ENCODE assay signal across 10 mouse cellular contexts in the genomic region with DNA sequence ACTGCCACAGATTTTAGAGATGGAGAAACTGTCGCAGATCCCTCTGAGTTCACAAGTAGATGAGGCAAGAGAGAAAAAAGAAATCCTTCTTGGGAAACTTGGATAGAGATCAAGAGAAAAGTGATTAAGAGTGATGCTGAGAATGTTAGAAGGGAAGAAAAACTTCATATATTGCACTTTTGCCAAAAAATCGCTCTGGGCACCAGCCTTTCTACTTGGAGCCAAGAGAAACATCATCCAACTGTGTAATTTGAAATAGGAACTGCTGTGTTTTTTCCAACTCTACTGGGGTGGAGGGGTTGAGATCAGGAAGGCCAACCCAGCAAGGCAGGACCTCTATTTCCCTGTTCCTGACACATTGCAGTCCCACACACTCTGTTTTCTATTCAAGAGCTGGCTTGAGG.
DNase-seq lines count a peak whose midpoint lies in the region; ATAC-seq and TF ChIP-seq lines count a peak whose summit lies in the region.
"Had no signal": no experiment of that assay in that cellular context is flagged by ENCODE, and none has a peak within 500 bp of the region (broad histone marks: within the 10 kb centered on the region; RNA-seq: fewer than 3 reads in every experiment).

No protein-coding gene starts in this region.

- intact Hi-C loops in heart, postnatal 25 days (cut with DNase I): loop anchor here (5.0 kb wide), 1 partner anchor 91 kb away; no protein-coding TSS in a partner anchor

- H3K4me2 ChIP-seq in forebrain, embryonic 14.5 days (ENCODE audit: low read length): no peak overlapping the region
- H3K4me2 ChIP-seq in myocyte (ENCODE audit: low read depth): peak overlapping the region; percentile 73

- TF ChIP-seq POLR2A in lung, adult 2 months (IDR thresholded peaks at IDR 0.05; ENCODE audit: borderline replicate concordance, extremely low read depth, low read depth, low read length): no peak
- no peak for TF ChIP-seq POLR2A in myocyte (IDR thresholded peaks at IDR 0.05; ENCODE audit: insufficient read length, low read depth)

- 80% methylated on average over 2 of the region's 2 CpGs for WGBS in forebrain, embryonic 14.5 days
- WGBS in forebrain, embryonic 10.5 days: 85% methylated on average over 2 of the region's 2 CpGs
- WGBS in lung, adult 2 months: 56% methylated on average over 2 of the region's 2 CpGs

- H3K4me1 ChIP-seq in forebrain, embryonic 14.5 days (ENCODE audit: control insufficient read depth, insufficient read depth, low read length): no peaks in the 10 kb centered on the region
- peaks cover 5% of the 10 kb centered on the region; the same call in 1 of the 2 replicates for H3K4me1 ChIP-seq in forebrain, embryonic 10.5 days
- peaks cover 23% of the 10 kb centered on the region for H3K4me1 ChIP-seq in lung, adult 2 months (ENCODE audit: control insufficient read depth, insufficient read depth, low read length)

- no peak overlapping the region for H3ac ChIP-seq in myocyte (ENCODE audit: control insufficient read depth, insufficient read length)

- no peak for ATAC-seq in forebrain, embryonic 14.5 days

- no peak for TF ChIP-seq CTCF in lung, adult 2 months (IDR thresholded peaks at IDR 0.05; ENCODE audit: insufficient read depth, low read length)

- H3K9ac ChIP-seq in forebrain, embryonic 14.5 days (ENCODE audit: low read length): no peak overlapping the region

- H3K36me3 ChIP-seq in forebrain, embryonic 14.5 days (ENCODE audit: control insufficient read depth, insufficient read depth, low read length): no peaks in the 10 kb centered on the region
- no peaks in the 10 kb centered on the region for H3K36me3 ChIP-seq in forebrain, embryonic 10.5 days (replicated peaks)
- H3K36me3 ChIP-seq in myocyte (ENCODE audit: control insufficient read depth, insufficient read depth): no peaks in the 10 kb centered on the region

- H3K79me2 ChIP-seq in myocyte (ENCODE audit: control insufficient read depth, insufficient read depth): no peaks in the 10 kb centered on the region

- H3K9me3 ChIP-seq in forebrain, embryonic 14.5 days (replicated peaks; ENCODE audit: control insufficient read depth, low read length): peaks cover 5% of the 10 kb centered on the region; the same call in 1 of the 2 replicates
- H3K9me3 ChIP-seq in forebrain, embryonic 10.5 days: no peaks in the 10 kb centered on the region

- H3K4me3 ChIP-seq in forebrain, embryonic 14.5 days (ENCODE audit: low read depth, low read length): no peak overlapping the region
- no peak overlapping the region for H3K4me3 ChIP-seq in forebrain, embryonic 10.5 days
- no peak overlapping the region for H3K4me3 ChIP-seq in lung, adult 2 months (replicated peaks; ENCODE audit: extremely low read depth, low read depth, low read length)
- no peak overlapping the region for H3K4me3 ChIP-seq in myocyte
- H3K4me3 ChIP-seq: left cerebral cortex, adult 2 months had no signal

- peak; percentile 71 for DNase-seq in forebrain, embryonic 14.5 days (ENCODE audit: low spot score)
- DNase-seq in forebrain, embryonic 10.5 days (ENCODE audit: extremely low spot score, low spot score): no peak
- DNase-seq in lung, adult 18-20 months: peak; percentile 24 to 48
- DNase-seq in lung, adult 2 months: no peak
- peak; percentile 42 for DNase-seq in heart, postnatal 25 days (ENCODE audit: low spot score)
- no peak for DNase-seq in testis, postnatal 10 days (ENCODE audit: low spot score)
- no peak for DNase-seq in thymus, postnatal 4 days
- DNase-seq: thymus, adult 18-20 months had no signal

- no peak overlapping the region for H3K27ac ChIP-seq in forebrain, embryonic 14.5 days (ENCODE audit: low read depth, low read length)
- no peak overlapping the region for H3K27ac ChIP-seq in forebrain, embryonic 10.5 days
- H3K27ac ChIP-seq: left cerebral cortex, adult 2 months had no signal

- no peaks in the 10 kb centered on the region for H3K27me3 ChIP-seq in forebrain, embryonic 14.5 days (replicated peaks; ENCODE audit: control insufficient read depth, insufficient read depth, low read length)
- no peaks in the 10 kb centered on the region for H3K27me3 ChIP-seq in forebrain, embryonic 10.5 days (ENCODE audit: poor library complexity, severe bottlenecking)
- no peaks in the 10 kb centered on the region for H3K27me3 ChIP-seq in myocyte (ENCODE audit: control insufficient read depth, insufficient read depth, insufficient read length)

TF ChIP-seq in myocyte, 11 proteins besides CTCF, POLR2A, EP300 and RAD21:
- TF ChIP-seq CEBPB (IDR thresholded peaks at IDR 0.05; ENCODE audit: insufficient read depth, poor library complexity, severe bottlenecking) (peak; percentile 37; the same call in 1 of the 2 replicates), POLR2AphosphoS2 (IDR thresholded peaks at IDR 0.05; ENCODE audit: insufficient read length, low read depth) (no peak)
TF ChIP-seq in myocyte: peak in this region for 1.

Comparison
In these comparisons a context has a peak if more than half of its experiments do, and no peak if none do; other contexts are left out.
1. DNase-seq: peak in forebrain, embryonic 14.5 days (single experiment), lung, adult 18-20 months (2 of 2) and heart, postnatal 25 days (single experiment); none in forebrain, embryonic 10.5 days (single experiment), lung, adult 2 months (single experiment), testis, postnatal 10 days (single experiment) and thymus, postnatal 4 days (single experiment).